Mouse (Mus musculus) kidney, adult 2 months (tissue): ENCODE data around the gene Rapgef4. TPM values are rescaled to one million over a fixed set of nuclear protein-coding genes. Genes with fewer than 3 reads are reported as not detected.

Experiments used
- DNase-seq: peaks from one replicate; pipeline ENCODE4 v3.0.0; 2021
- H3K27ac ChIP-seq: fragments of 200-500 bp; 2 replicates; pipeline ENCODE4 v1.5.1; 2012; ENCODE audit warnings: low read depth, low read length, control low read depth, inconsistent platforms; ENCODE audit not compliant: insufficient read depth
- H3K27me3 ChIP-seq: fragments of 200-500 bp; replicated peaks from 2 replicates; pipeline ENCODE4 v1.6.1; 2012; ENCODE audit warnings: mild to moderate bottlenecking, moderate library complexity, low read length, inconsistent platforms; ENCODE audit not compliant: control insufficient read depth, insufficient read depth
- H3K36me3 ChIP-seq: fragments of 200-500 bp; 2 replicates; pipeline ENCODE4 v1.6.1; 2012; ENCODE audit warnings: mild to moderate bottlenecking, moderate library complexity, low read length, inconsistent platforms; ENCODE audit not compliant: control insufficient read depth, insufficient read depth
- H3K4me1 ChIP-seq: fragments of 200-500 bp; 2 replicates; pipeline ENCODE4 v1.6.1; 2011; ENCODE audit warnings: low read length; ENCODE audit not compliant: control insufficient read depth, insufficient read depth
- H3K4me3 ChIP-seq: fragments of 200-500 bp; 2 replicates; pipeline ENCODE4 v1.5.1; 2011; ENCODE audit warnings: mild to moderate bottlenecking, low read depth, low read length, control low read depth; ENCODE audit not compliant: insufficient read depth
- CTCF ChIP-seq: fragments of 200-500 bp; conservative IDR thresholded peaks from 2 replicates; pipeline ENCODE4 v1.5.1; 2011; ENCODE audit warnings: low read depth, mild to moderate bottlenecking, control low read depth, low read length, moderate library complexity, mixed read lengths; ENCODE audit not compliant: insufficient read depth, insufficient read length
- POLR2A ChIP-seq: fragments of 200-500 bp; IDR thresholded peaks from one replicate; pipeline ENCODE4 v1.6.1; 2011; ENCODE audit warnings: low read depth, low read length, control low read depth
- WGBS: fragments of 180-500 bp; shearing (Covaris S2); methylation state at CpG from one replicate; pipeline ENCODE4 v1.1.7; 2018; 5-methylcytosine and 5-hydroxymethylcytosine counted together
- polyA plus RNA-seq: library from polyadenylated mRNA; depleted of rRNA; stranded (reverse); fragments of >200 nt; gene quantifications from 2 replicates; pipeline ENCODE4 v1.2.3, GENCODE M21; 2012

The Rapgef4 gene
- polyA plus RNA-seq, 1 experiment: 6.2 TPM

DNA sequence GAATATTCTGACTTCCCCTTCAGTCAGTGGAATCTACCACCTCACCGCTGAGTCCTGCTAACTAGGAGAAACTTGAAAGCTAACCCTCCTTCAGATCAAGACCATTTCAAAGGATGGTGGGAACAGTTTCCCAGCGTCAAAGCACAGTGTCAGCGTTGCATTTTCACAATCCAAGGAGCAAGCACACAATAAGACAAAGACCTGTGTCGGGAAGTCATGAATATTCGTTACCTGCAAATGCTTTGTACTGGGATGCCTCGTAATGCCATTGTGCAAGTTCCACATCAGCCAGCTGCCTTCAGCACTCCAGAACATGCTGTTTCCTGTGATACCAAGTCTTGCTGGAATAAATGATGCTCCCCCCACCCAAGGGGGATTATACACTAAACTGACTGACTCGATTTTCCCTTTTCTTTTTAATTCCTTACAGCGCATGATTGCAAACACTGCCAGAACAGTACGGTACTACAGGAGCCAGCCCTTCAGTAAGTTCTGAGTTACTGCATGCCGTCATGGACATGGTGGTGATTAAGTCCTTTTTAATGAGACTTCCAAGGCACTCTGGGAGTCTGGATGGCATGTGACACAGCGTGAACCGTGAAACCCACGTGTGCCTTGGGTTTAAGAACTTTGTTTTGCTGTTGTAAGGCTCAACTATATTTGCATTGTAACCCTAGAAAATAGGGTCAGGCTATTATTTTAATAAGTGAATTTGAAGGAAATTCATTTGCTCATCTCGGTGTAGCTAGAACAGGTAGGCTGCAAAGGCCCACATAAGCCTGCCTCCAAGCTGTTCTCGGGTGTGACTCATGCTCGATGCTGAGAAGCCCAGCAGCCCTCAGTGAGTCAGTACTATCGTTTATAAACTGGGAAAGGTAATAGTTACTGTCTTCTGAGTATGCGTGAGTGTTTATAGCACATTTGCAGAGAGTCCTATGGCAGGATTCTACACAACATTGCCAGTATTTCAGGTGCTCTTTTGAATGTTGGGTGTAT, 271.8 kb downstream of the Rapgef4 start:
- no peak for DNase-seq
- 77% methylated on average over 18 of the region's 18 CpGs for WGBS
- Histone ChIP-seq H3K4me1 (no peaks in the 10 kb centered on the region), H3K4me3 (no peak overlapping the region), H3K36me3 (no peaks in the 10 kb centered on the region), H3K27me3 (no peaks in the 10 kb centered on the region), H3K27ac (no peak overlapping the region)
- TF ChIP-seq CTCF: no peak
- no peak for TF ChIP-seq POLR2A

- H3K4me1 ChIP-seq: no peaks in the 10 kb centered on the region
- peak; percentile 8 for DNase-seq
- H3K4me3 ChIP-seq: no peak overlapping the region
- TF ChIP-seq CTCF: no peak
- TF ChIP-seq POLR2A: no peak
- WGBS: 64% methylated on average over 4 of the region's 4 CpGs
- no peaks in the 10 kb centered on the region for H3K36me3 ChIP-seq
- H3K27ac ChIP-seq: no peak overlapping the region
- no peaks in the 10 kb centered on the region for H3K27me3 ChIP-seq
Measured at GRCm38 (mm10) chr2:72253882-72254281, 272.8 kb downstream of the Rapgef4 start.

DNA sequence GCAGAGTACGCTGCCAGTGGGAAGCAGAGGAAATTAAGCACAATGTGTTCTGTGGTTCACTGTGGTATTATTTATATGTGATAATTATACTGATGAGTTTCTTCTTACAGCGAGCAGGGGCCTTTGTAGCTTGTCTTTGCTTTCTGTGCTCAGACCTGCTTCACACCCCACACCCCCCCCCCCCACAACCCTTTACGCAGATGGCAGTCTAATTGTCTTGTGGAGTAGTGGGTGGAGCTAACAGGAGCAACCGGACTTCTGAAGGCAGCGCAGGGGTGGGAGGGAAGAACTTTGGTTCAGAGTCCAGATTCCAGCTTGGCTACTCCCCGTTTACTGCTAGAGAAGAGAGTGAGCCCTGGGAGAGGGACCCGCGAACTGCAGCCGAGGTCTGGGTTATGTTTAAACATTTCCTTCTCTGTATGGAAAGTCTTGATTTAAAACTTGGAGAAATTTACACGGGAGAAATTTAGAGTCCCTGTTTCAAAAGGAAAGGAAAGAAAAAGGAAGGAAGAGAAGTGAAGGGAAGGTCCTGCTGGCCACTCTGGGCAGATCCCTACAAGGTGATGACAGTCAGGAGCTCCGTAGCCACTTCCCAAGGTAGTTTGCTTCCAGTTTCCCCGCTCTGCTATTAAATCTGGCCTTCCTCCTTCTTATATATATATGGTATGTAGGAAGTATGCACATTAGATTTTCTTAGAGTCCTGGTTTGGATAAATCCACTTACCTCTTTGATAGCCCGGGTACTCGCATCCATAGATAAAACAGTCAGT, 274.0 kb downstream of the Rapgef4 start:
- Histone ChIP-seq H3K27ac (no peak overlapping the region), H3K4me1 (no peaks in the 10 kb centered on the region), H3K27me3 (no peaks in the 10 kb centered on the region), H3K36me3 (no peaks in the 10 kb centered on the region), H3K4me3 (no peak overlapping the region)
- DNase-seq: peak; percentile 86
- WGBS: 35% methylated on average over 14 of the region's 14 CpGs
- no peak for TF ChIP-seq CTCF
- no peak for TF ChIP-seq POLR2A

DNA sequence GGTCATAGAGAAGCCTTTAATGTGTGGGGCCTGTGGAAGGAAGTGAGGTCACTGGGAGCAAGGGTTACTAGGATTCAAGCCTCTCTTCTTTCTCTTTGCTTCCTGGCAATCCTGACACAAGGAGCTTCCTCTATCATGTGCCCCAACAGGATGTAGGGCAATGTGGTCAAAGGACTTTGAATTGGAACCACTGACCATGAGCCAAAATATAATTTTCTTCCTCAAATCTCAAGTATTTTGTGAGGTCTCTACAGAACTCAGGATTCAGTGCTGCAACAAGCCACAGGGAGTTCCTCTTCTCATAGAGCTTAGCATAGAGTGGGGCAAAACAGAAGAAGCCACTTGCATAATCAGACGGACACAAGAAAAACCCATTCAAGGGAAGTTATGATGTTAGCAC, 279.7 kb downstream of the Rapgef4 start:
- no peaks in the 10 kb centered on the region for H3K27me3 ChIP-seq
- DNase-seq: no peak
- TF ChIP-seq POLR2A (no peak), CTCF (no peak)
- H3K36me3 ChIP-seq: no peaks in the 10 kb centered on the region
- H3K4me3 ChIP-seq: no peak overlapping the region
- no peak overlapping the region for H3K27ac ChIP-seq
- H3K4me1 ChIP-seq: no peaks in the 10 kb centered on the region
- WGBS: 84% methylated on average over 1 of the region's 1 CpGs

- TF ChIP-seq POLR2A: no peak
- TF ChIP-seq CTCF: no peak
- Histone ChIP-seq H3K4me1 (no peaks in the 10 kb centered on the region), H3K27me3 (no peaks in the 10 kb centered on the region), H3K27ac (no peak overlapping the region), H3K36me3 (no peaks in the 10 kb centered on the region), H3K4me3 (no peak overlapping the region)
- DNase-seq: no peak
- WGBS: 63% methylated on average over 6 of the region's 6 CpGs
Measured at GRCm38 (mm10) chr2:72262814-72263480, 281.9 kb downstream of the Rapgef4 start.

DNA sequence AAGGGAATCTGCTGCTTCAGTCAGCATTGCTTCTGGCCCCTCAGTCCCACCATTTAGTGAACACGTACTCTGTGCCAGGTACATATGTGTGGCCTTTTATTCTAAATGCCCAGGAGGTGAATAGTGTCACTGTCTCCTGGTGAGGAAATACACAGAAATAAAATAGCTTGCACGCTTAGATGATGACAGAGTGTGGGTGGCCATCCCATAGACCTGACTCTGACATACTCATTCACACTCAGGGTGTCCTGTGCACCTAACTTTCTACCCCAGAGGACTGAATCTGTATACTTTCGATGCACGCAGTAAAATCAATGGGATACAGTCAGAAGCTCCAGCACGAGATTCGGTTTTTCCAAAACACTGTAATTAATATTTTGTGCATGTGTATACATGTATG, 286.4 kb downstream of the Rapgef4 start:
- no peaks in the 10 kb centered on the region for H3K36me3 ChIP-seq
- no peak for TF ChIP-seq CTCF
- TF ChIP-seq POLR2A: no peak
- 92% methylated on average over 6 of the region's 6 CpGs for WGBS
- no peak overlapping the region for H3K4me3 ChIP-seq
- no peaks in the 10 kb centered on the region for H3K4me1 ChIP-seq
- no peak for DNase-seq
- no peaks in the 10 kb centered on the region for H3K27me3 ChIP-seq
- no peak overlapping the region for H3K27ac ChIP-seq
